Mouse (Mus musculus) embryonic facial prominence, embryonic 13.5 days (tissue): ENCODE measurements around the gene Dctpp1. TPM values are rescaled to one million over a fixed set of nuclear protein-coding genes. Genes with fewer than 3 reads are reported as not detected.

Experiments used
- ATAC-seq: fragments of 200-750 bp; cut with Nextera tagmentation; 2 replicates; pipeline ENCODE4 v1.8.0; 2017; ENCODE audit warnings: low read depth; ENCODE audit not compliant: insufficient number of reproducible peaks, insufficient read depth, low FRiP score, low TSS enrichment
- H3K27ac ChIP-seq: fragments of 300-500 bp; sonication (generic); 2 replicates; pipeline ENCODE4 v1.5.1; 2015; ENCODE audit warnings: moderate library complexity, mild to moderate bottlenecking, inconsistent platforms
- H3K27me3 ChIP-seq: fragments of 300-500 bp; sonication (generic); 2 replicates; pipeline ENCODE4 v1.6.1; 2015; ENCODE audit warnings: mild to moderate bottlenecking, inconsistent platforms
- H3K36me3 ChIP-seq: fragments of 300-500 bp; sonication (generic); 2 replicates; pipeline ENCODE4 v1.6.1; 2015; ENCODE audit warnings: mild to moderate bottlenecking, inconsistent platforms
- H3K4me1 ChIP-seq: fragments of 300-500 bp; sonication (generic); 2 replicates; pipeline ENCODE4 v1.6.1; 2015; ENCODE audit warnings: inconsistent platforms
- H3K4me2 ChIP-seq: fragments of 300-500 bp; sonication (generic); 2 replicates; pipeline ENCODE4 v1.6.1; 2015; ENCODE audit warnings: moderate library complexity, mild to moderate bottlenecking, inconsistent platforms
- H3K4me3 ChIP-seq: fragments of 300-500 bp; sonication (generic); 2 replicates; pipeline ENCODE4 v1.5.1; 2015; ENCODE audit warnings: mild to moderate bottlenecking, inconsistent platforms
- H3K9ac ChIP-seq: fragments of 300-500 bp; sonication (generic); 2 replicates; pipeline ENCODE4 v1.6.1; 2015; ENCODE audit warnings: mild to moderate bottlenecking, inconsistent platforms
- H3K9me3 ChIP-seq: fragments of 300-500 bp; sonication (generic); 2 replicates; pipeline ENCODE4 v1.6.1; 2016; ENCODE audit warnings: inconsistent platforms
- WGBS: fragments of 180-500 bp; shearing (Covaris S2); methylation state at CpG from one replicate; pipeline ENCODE4 v1.1.7; 2015; ENCODE audit warnings: mixed read lengths; 5-methylcytosine and 5-hydroxymethylcytosine counted together
- polyA plus RNA-seq: library from polyadenylated mRNA; unstranded; fragments of >200 nt; fragmentation: Nextera tagmentation; extraction: Ambion mirVana; gene quantifications from 2 replicates; pipeline ENCODE4 v1.2.1, GENCODE M21; 2015

The Dctpp1 gene
- polyA plus RNA-seq, 1 experiment from 2014 or later: 206 TPM

DNA sequence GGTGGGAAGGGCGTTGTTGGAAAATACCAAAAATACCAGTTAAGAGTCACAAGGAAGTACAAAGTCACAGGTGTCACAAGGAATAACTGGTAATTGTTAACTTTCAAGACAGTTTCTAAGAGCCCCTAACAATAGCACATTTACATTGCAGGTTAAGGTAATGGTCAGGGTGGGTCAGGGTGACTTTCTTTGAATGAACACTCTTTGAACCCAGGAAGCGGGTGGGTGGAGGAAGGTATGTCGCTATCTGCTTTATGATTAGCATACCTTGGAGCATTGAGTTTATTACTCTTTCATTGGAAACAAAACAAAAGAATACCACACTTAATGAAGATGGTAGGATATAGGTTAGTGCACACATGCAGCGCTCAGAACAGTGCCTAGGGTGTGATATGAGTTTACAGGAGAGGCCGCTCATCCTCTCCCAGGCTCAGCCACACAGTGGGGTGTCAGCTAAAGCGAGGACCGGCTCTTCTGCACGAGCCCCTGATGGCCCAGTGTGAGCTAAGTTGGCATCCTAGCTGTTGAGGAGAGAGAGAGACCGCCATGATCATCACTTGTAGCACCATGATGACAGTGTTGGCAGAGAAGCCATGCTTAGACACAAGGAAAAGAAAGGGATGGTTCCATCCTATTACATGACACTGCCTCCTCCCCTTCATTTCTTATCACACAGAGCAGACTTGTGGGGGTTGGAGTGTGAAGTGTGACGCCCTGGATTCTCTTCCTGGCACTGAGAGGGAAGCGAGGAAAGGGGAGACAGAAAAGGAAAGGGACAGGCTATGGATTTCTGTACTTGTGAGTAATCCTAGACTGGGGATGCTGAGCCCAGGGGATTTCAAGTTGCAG lies 35.1 kb downstream of the Dctpp1 start:
- Histone ChIP-seq H3K9me3 (no peaks in the 10 kb centered on the region), H3K4me3 (no peak overlapping the region), H3K4me2 (no peak overlapping the region), H3K27ac (no peak overlapping the region), H3K4me1 (peaks cover 5% of the 10 kb centered on the region), H3K27me3 (no peaks in the 10 kb centered on the region), H3K9ac (no peak overlapping the region), H3K36me3 (peaks cover 16% of the 10 kb centered on the region)
- 89% methylated on average over 11 of the region's 11 CpGs for WGBS
- no peak for ATAC-seq

DNA sequence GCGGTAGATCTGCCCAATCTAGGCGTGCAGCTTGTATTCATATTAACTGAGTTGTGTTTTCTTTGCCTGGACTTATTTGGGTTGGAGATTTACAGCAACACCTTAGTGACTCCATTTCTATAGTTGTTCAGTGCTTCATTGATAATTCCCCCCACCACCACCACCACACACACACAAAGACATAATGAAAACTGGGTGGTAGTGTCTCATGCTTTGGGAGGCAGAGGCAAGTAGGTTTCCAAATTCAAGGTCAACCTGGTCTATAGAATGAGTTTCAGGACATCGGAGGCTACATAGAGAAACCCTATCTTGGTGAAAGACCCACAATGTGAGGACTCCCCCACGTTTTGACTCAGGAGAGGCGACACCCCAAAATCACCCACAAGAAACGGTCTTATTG lies 35.9 kb downstream of the Dctpp1 start:
- ATAC-seq: no peak
- WGBS: 90% methylated on average over 6 of the region's 6 CpGs
- Histone ChIP-seq H3K27me3 (no peaks in the 10 kb centered on the region), H3K9ac (no peak overlapping the region), H3K9me3 (no peaks in the 10 kb centered on the region), H3K4me2 (no peak overlapping the region), H3K27ac (no peak overlapping the region), H3K4me3 (no peak overlapping the region), H3K36me3 (peaks cover 9% of the 10 kb centered on the region), H3K4me1 (no peaks in the 10 kb centered on the region)

DNA sequence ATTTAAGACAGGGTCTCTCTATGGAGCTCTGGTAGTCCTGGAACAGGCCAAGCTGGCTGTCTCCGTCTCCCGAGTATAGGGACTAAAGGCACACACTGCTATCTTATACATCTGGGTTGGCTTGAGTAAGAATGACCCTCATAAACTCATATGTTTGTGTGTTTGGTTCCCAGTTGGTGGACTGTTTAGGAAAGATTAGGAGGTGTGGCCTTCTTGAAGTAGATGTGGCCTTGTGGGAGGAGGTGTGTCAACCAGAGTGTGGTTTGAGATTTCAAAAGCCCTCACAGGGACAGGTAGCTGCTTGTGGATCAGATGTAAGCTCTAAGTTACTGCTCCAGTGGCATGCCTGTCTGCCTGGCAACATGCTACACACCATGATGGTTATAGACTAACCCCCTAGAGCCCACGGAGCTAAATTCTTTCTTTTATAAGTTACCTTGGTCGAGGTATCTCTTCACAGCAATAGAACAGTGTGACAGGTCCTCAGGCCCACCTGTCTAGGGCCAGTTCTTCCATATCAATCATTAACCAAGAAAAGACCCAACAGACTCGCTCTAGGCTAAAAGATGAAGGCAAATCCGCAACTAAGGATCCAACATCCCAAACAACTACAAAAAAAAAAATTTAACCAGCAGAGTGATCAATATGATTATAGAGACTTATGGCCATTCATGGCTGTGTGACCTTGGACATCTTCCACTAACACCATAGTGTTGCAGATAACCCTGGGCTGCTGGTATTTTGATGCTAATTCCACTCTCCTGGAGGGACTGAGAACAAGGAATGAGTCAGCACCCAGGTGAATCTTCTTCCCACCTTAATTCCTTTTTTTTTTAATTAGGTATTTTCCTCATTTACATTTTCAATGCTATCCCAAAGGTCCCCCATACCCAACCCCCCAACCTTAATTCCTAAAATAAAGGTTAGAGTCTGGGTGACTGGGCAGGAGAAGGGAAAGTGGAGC lies 36.7 kb downstream of the Dctpp1 start:
- H3K27ac ChIP-seq: no peak overlapping the region
- H3K36me3 ChIP-seq: peaks cover under 1% of the 10 kb centered on the region; the same call in 1 of the 2 replicates
- no peak for ATAC-seq
- no peaks in the 10 kb centered on the region for H3K27me3 ChIP-seq
- H3K4me1 ChIP-seq: no peaks in the 10 kb centered on the region
- no peak overlapping the region for H3K9ac ChIP-seq
- H3K9me3 ChIP-seq: no peaks in the 10 kb centered on the region
- no peak overlapping the region for H3K4me3 ChIP-seq
- no peak overlapping the region for H3K4me2 ChIP-seq
- WGBS: 85% methylated on average over 6 of the region's 6 CpGs

DNA sequence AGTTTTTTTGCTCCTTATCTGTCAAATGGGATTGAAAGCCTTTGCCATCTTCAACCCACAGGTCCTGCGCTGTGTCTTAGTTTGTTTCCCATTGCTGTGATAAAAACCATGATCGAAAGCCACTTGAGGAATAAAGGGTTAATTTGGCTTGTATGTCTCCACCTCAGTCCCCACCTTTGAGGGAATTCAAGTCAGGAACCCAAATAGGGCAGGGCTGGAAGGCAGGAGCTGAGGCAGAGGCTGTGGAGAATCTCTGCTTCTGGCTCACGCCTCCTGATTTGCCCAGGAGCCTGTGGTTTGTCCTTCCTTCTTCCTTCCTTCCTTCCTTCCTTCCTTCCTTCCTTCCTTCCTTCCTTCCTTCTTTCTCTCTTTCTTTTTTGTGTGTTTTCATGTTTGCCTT lies 37.4 kb downstream of the Dctpp1 start:
- Histone ChIP-seq H3K9ac (no peak overlapping the region), H3K27me3 (no peaks in the 10 kb centered on the region), H3K27ac (no peak overlapping the region), H3K36me3 (no peaks in the 10 kb centered on the region), H3K4me3 (no peak overlapping the region), H3K4me2 (no peak overlapping the region), H3K9me3 (no peaks in the 10 kb centered on the region), H3K4me1 (no peaks in the 10 kb centered on the region)
- ATAC-seq: no peak
- 95% methylated on average over 3 of the region's 3 CpGs for WGBS

DNA sequence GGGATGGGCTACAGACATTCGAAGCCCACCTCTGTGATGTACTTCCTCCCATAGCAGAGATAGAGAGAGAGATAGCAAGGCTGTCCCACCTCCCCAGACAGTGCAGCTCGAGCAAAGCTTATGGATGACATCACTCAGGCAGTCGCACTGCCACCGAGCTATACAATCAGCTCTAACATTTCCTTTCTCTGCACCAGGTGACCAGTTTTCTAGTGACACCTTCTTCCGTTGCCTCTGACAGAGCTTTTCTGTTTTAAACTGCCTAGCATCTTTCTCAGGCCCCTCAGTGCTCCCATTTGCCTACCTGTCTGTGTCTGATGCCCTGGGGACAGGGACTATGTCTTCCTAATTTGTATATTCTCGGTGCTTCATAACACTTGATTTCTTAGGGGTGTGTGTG lies 40.1 kb downstream of the Dctpp1 start:
- H3K36me3 ChIP-seq: no peaks in the 10 kb centered on the region
- 76% methylated on average over 6 of the region's 6 CpGs for WGBS
- no peak overlapping the region for H3K4me3 ChIP-seq

DNA sequence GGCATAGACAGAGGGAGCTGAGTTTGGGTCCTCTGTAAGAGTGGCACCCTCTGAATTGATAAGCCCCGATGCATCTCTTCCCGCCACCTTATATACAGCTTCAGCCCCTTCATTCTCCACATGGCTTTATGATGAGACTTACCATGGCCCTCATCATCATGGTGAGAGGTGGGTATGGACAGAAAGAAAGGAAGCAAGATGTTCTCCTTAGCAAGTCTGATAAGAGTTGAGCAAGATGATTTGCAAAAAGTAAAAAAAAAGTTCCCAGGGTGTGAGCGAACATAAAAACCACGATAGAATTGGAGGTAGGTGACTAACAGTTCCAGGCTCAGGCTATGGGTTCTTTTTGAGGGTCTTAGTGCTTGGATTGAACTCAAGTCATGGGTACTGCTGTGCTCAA lies 41.8 kb downstream of the Dctpp1 start:
- no peak for ATAC-seq
- H3K9me3 ChIP-seq: no peaks in the 10 kb centered on the region
- 95% methylated on average over 4 of the region's 4 CpGs for WGBS
- no peak overlapping the region for H3K4me2 ChIP-seq
- H3K4me1 ChIP-seq: peaks cover 15% of the 10 kb centered on the region
- H3K36me3 ChIP-seq: no peaks in the 10 kb centered on the region
- no peak overlapping the region for H3K9ac ChIP-seq
- H3K27ac ChIP-seq: no peak overlapping the region
- H3K4me3 ChIP-seq: no peak overlapping the region
- H3K27me3 ChIP-seq: peaks cover 6% of the 10 kb centered on the region; the same call in 1 of the 2 replicates

More for the DNA sequence above, 40.1 kb downstream of the Dctpp1 start:
- Histone ChIP-seq H3K9ac (no peak overlapping the region), H3K27me3 (no peaks in the 10 kb centered on the region), H3K4me1 (peaks cover 4% of the 10 kb centered on the region; the same call in 1 of the 2 replicates), H3K4me2 (no peak overlapping the region), H3K9me3 (no peaks in the 10 kb centered on the region), H3K27ac (no peak overlapping the region)
- no peak for ATAC-seq

DNA sequence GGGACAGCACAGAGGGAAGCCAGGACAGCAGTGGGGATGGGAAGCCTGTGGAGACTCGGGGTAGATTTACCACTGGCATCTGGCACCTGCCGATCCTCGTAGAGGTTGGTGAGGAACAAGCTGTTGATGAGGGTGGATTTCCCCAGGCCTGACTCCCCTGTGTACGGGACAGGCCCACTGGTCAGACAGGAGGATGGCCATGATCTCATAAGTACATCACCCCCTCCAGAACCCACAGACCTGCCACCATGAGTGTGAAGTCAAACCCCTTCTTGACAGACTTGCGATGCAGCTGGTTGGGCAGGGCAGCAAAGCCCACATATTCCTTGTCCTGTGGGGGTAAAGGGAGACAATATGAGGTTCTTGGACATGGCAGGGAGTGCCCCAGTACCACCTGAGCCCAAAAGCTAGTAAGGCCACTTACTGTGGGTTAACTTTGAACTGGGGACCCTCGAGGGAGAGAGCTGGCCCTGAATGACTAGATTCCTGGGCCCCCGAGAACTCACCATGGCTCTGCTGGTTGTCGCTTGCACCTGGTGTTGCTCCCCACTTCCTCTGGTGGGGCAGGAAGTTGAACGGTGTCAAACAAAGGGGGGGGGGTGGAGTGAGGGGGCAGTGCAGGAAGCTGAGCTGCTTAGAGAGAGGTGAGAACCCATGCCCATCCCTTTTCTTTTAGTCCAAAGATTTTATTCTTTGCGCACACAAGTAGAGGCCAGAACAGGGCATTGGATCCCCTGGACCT lies 42.4 kb downstream of the Dctpp1 start:
- peaks cover 9% of the 10 kb centered on the region; the same call in 1 of the 2 replicates for H3K27me3 ChIP-seq
- no peak overlapping the region for H3K4me2 ChIP-seq
- no peak overlapping the region for H3K4me3 ChIP-seq
- H3K9me3 ChIP-seq: no peaks in the 10 kb centered on the region
- H3K27ac ChIP-seq: no peak overlapping the region
- no peak for ATAC-seq
- no peak overlapping the region for H3K9ac ChIP-seq
- H3K36me3 ChIP-seq: no peaks in the 10 kb centered on the region
- WGBS: 79% methylated on average over 10 of the region's 10 CpGs
- H3K4me1 ChIP-seq: peaks cover 15% of the 10 kb centered on the region

DNA sequence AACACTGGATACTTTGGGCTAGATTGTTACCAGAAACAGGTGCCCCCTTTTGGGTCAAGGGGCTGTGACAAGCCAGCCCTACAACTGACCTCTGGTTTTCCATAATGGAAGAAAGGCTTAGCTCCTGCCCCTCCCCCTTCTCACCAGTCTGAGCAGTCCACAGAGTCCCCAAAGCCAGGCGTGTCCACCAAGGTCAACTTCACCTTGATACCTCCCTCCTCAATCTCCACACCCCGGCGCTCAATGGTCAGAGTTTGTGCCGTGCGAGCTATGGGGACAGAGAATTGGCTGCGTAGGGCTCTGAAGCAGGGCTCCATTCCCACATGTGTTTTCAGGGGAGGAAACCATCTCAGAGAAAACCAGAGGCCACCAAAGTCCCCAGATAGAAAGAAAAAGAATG lies 43.0 kb downstream of the Dctpp1 start:
- Histone ChIP-seq H3K27ac (no peak overlapping the region), H3K4me1 (peaks cover 15% of the 10 kb centered on the region), H3K4me2 (no peak overlapping the region), H3K9me3 (no peaks in the 10 kb centered on the region), H3K36me3 (no peaks in the 10 kb centered on the region), H3K4me3 (no peak overlapping the region), H3K27me3 (peaks cover 9% of the 10 kb centered on the region; the same call in 1 of the 2 replicates), H3K9ac (no peak overlapping the region)
- ATAC-seq: no peak
- WGBS: 84% methylated on average over 6 of the region's 6 CpGs

DNA sequence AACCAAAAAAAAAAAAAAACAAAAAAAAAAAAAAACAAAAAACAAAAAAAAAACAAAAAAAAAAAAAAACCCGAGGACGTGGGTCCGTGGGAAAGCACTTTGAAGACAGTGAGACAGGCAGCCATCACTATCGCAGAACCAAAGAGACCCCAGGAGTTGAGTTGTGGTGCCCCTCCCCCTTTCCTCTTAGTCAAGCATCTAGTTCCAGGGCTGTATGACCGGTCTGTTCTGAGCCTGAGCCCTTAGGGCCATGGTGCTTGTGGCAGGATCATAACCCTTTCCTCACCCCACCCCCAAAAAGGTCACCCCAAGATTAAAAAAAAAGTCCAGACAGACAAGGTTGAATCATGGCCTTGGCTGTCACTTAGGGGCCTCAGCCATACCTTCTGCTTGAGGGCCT lies 44.2 kb downstream of the Dctpp1 start:
- Histone ChIP-seq H3K4me1 (peaks cover 15% of the 10 kb centered on the region), H3K36me3 (no peaks in the 10 kb centered on the region), H3K27me3 (peaks cover 9% of the 10 kb centered on the region; the same call in 1 of the 2 replicates), H3K9me3 (no peaks in the 10 kb centered on the region), H3K9ac (no peak overlapping the region), H3K27ac (no peak overlapping the region), H3K4me2 (no peak overlapping the region), H3K4me3 (no peak overlapping the region)
- no peak for ATAC-seq
- WGBS: 78% methylated on average over 5 of the region's 5 CpGs

DNA sequence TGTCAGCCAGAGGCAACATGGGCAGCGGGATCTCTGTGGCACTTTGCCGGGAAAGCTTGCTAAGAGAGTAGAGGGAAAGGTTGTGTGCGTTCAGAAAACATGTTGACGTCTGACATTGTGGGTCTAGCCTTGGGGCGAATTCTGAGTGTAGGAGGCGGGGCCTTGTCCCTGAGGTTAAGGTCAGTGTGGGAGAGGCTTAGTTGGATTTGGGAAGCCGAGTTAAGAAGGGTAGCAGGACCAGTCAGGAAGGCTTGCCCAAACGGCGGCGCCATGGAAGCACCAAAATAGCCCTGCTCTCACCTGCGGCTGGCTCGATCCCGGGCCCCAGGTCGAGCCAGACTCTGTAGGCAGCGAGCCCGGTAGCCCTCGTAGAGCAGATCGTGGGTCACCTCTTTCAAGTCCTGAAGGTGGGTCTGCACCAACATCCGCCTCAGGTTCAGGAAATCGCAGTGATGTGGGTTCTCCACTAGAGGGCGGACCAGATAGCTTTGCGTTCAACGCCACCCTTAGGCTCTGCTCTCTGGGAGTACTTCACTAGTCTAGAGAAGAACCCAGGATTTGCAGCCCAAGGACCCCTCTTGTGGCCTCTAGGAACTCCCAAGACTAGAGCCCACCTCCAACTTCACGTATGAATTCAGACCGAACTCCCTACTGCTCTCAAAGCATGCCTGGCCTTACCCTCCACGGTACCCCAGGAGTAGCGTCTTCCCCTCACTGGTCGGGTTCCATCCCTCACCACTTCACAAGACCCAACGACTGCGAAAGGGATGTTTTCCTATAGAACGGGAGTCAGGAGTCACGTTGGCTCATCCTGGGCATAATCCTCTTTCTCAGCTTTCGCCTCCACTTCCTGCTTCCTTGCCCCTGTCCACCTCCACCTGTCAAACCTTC lies 45.3 kb downstream of the Dctpp1 start:
- no peak for ATAC-seq
- Histone ChIP-seq H3K27me3 (peaks cover 9% of the 10 kb centered on the region; the same call in 1 of the 2 replicates), H3K36me3 (no peaks in the 10 kb centered on the region), H3K27ac (no peak overlapping the region), H3K4me2 (peak overlapping the region; percentile 64), H3K9ac (peak overlapping the region; percentile 67), H3K4me1 (peaks cover 15% of the 10 kb centered on the region), H3K4me3 (peak overlapping the region; percentile 42), H3K9me3 (no peaks in the 10 kb centered on the region)
- WGBS: 22% methylated on average over 33 of the region's 33 CpGs
